Mouse (Mus musculus) liver, embryonic 11.5 days (tissue): Measurements from ENCODE around the gene Capza1. TPM values are rescaled to one million over a fixed set of nuclear protein-coding genes. Genes with fewer than 3 reads are reported as not detected.
A peak's percentile ranks its signal among the peaks of the same experiment; 100 is the strongest.

ENCODE experiments used
- ATAC-seq: fragments of 200-750 bp; cut with Nextera tagmentation; replicated peaks from 2 replicates; pipeline ENCODE4 v1.8.0; 2017; ENCODE audit warnings: moderate number of reproducible peaks, mild to moderate bottlenecking, moderate TSS enrichment, moderate library complexity; ENCODE audit not compliant: low FRiP score
- DNase-seq: peaks from one replicate; pipeline ENCODE4 v3.0.0-alpha.2; 2017; ENCODE audit warnings: low spot score
- H3K27ac ChIP-seq: fragments of 300-500 bp; sonication (generic); 2 replicates; pipeline ENCODE4 v1.5.1; 2014; ENCODE audit warnings: mild to moderate bottlenecking, low read depth, low read length, control low read depth
- H3K27me3 ChIP-seq: fragments of 300-500 bp; sonication (generic); replicated peaks from 2 replicates; pipeline ENCODE4 v1.6.1; 2014; ENCODE audit warnings: low read length, mixed read lengths; ENCODE audit not compliant: control insufficient read depth, insufficient read depth
- H3K36me3 ChIP-seq: fragments of 300-500 bp; sonication (generic); 2 replicates; pipeline ENCODE4 v1.6.1; 2014; ENCODE audit warnings: mild to moderate bottlenecking, low read length, moderate library complexity, mixed read lengths; ENCODE audit not compliant: control insufficient read depth, insufficient read depth
- H3K4me1 ChIP-seq: fragments of 300-500 bp; sonication (generic); replicated peaks from 2 replicates; pipeline ENCODE4 v1.6.1; 2014; ENCODE audit warnings: low read length, mixed read lengths; ENCODE audit not compliant: control insufficient read depth, insufficient read depth
- H3K4me2 ChIP-seq: fragments of 300-500 bp; sonication (generic); 2 replicates; pipeline ENCODE4 v1.6.1; 2014; ENCODE audit warnings: mild to moderate bottlenecking, control low read depth, moderate library complexity
- H3K4me3 ChIP-seq: fragments of 300-500 bp; sonication (generic); 2 replicates; pipeline ENCODE4 v1.5.1; 2014; ENCODE audit warnings: low read depth, low read length, control low read depth
- H3K9ac ChIP-seq: fragments of 300-500 bp; sonication (generic); 2 replicates; pipeline ENCODE4 v1.6.1; 2014; ENCODE audit warnings: low read depth, low read length, control low read depth
- H3K9me3 ChIP-seq: fragments of 300-500 bp; sonication (generic); 2 replicates; pipeline ENCODE4 v1.6.1; 2016; ENCODE audit warnings: low read length, inconsistent platforms, mixed read lengths; ENCODE audit not compliant: control insufficient read depth
- WGBS: fragments of 180-500 bp; shearing (Covaris S2); extraction: QIAGEN DNeasy Blood & Tissue Kit; methylation state at CpG from one replicate; pipeline ENCODE4 v1.1.7; 2014; 5-methylcytosine and 5-hydroxymethylcytosine counted together
- polyA plus RNA-seq: library from polyadenylated mRNA; unstranded; fragments of >200 nt; fragmentation: Nextera tagmentation; extraction: Ambion mirVana; gene quantifications from 2 replicates; pipeline ENCODE4 v1.2.1, GENCODE M21; 2014

Gene Capza1
- polyA plus RNA-seq, 1 experiment from 2014 or later = 169 TPM

- 12% methylated on average over 10 of the region's 10 CpGs for WGBS
- Histone ChIP-seq H3K9me3 (no peaks in the 10 kb centered on the region), H3K27ac (peak overlapping the region; percentile 6; the same call in 1 of the 2 replicates), H3K4me2 (peak overlapping the region; percentile 85), H3K4me3 (peak overlapping the region; percentile 55), H3K36me3 (0 out of 2 replicates have a peak, but pooled peaks cover 2% of the 10 kb centered on the region), H3K4me1 (peaks cover 29% of the 10 kb centered on the region), H3K27me3 (peaks cover 6% of the 10 kb centered on the region; the same call in 1 of the 2 replicates), H3K9ac (peak overlapping the region; percentile 66)
- ATAC-seq (peak; percentile 4; the same call in 1 of the 2 replicates), DNase-seq (peak; percentile 67)
These were observed 75.0 kb downstream of the Capza1 start for GRCm38 (mm10) chr3:104789312-104789605.

- WGBS = under 1% methylated on average over 47 of the region's 52 CpGs
- ATAC-seq (peak; percentile 79), DNase-seq (peak; percentile 80)
- peaks cover 24% of the 10 kb centered on the region for H3K4me1 ChIP-seq
- peak overlapping the region; percentile 85 for H3K4me2 ChIP-seq
- peak overlapping the region; percentile 66 for H3K9ac ChIP-seq
- peaks cover 8% of the 10 kb centered on the region for H3K27me3 ChIP-seq
- H3K9me3 ChIP-seq = no peaks in the 10 kb centered on the region
- H3K36me3 ChIP-seq = 0 out of 2 replicates have a peak, but pooled peaks cover 2% of the 10 kb centered on the region
- H3K4me3 ChIP-seq = peak overlapping the region; percentile 55
- peak overlapping the region; percentile 6 for H3K27ac ChIP-seq
These were observed 75.6 kb downstream of the Capza1 start for GRCm38 (mm10) chr3:104788561-104789311.

GRCm38 (mm10) chr3:104788075-104788474, 76.2 kb downstream of the Capza1 start, which contains the start of gene Rhoc:
Gene Rhoc, plus strand, starts transcription at chr3:104788375.
- H3K9ac ChIP-seq = peak within 1 kb of the TSS; percentile 66
- peaks cover 18% of the 10 kb centered on the region for H3K4me1 ChIP-seq
- 49% methylated on average over 3 of the region's 3 CpGs for WGBS

GRCm38 (mm10) chr3:104785284-104785683, 79.0 kb downstream of the Capza1 start:
- H3K4me3 ChIP-seq = no peak overlapping the region
- ATAC-seq = no peak
- 84% methylated on average over 6 of the region's 6 CpGs for WGBS
- H3K4me2 ChIP-seq = no peak overlapping the region
- no peaks in the 10 kb centered on the region for H3K36me3 ChIP-seq
- no peak overlapping the region for H3K27ac ChIP-seq
- no peaks in the 10 kb centered on the region for H3K9me3 ChIP-seq
- peaks cover 15% of the 10 kb centered on the region for H3K4me1 ChIP-seq
- peaks cover 43% of the 10 kb centered on the region for H3K27me3 ChIP-seq
- H3K9ac ChIP-seq = no peak overlapping the region
- DNase-seq = no peak

More at GRCm38 (mm10) chr3:104788075-104788474, 76.2 kb downstream of the Capza1 start, which contains the start of gene Rhoc:
- Histone ChIP-seq H3K9me3 (no peaks in the 10 kb centered on the region), H3K27me3 (peaks cover 15% of the 10 kb centered on the region), H3K4me3 (peak within 1 kb of the TSS; percentile 55), H3K4me2 (peak within 1 kb of the TSS; percentile 85), H3K27ac (peak within 1 kb of the TSS; percentile 6), H3K36me3 (0 out of 2 replicates have a peak, but pooled peaks cover 2% of the 10 kb centered on the region)
- DNase-seq (no peak), ATAC-seq (no peak)

- WGBS = 18% methylated on average over 14 of the region's 14 CpGs
- no peak for ATAC-seq
- H3K4me1 ChIP-seq = peaks cover 10% of the 10 kb centered on the region
These were observed 80.3 kb downstream of the Capza1 start for GRCm38 (mm10) chr3:104783971-104784500.

GRCm38 (mm10) chr3:104782061-104782681, 82.1 kb downstream of the Capza1 start:
- Histone ChIP-seq H3K27me3 (peaks cover 68% of the 10 kb centered on the region), H3K4me1 (peaks cover 10% of the 10 kb centered on the region), H3K9ac (no peak overlapping the region), H3K9me3 (no peaks in the 10 kb centered on the region), H3K27ac (no peak overlapping the region), H3K36me3 (no peaks in the 10 kb centered on the region), H3K4me3 (peak overlapping the region; percentile 63; the same call in 1 of the 2 replicates), H3K4me2 (peak overlapping the region; percentile 99)
- ATAC-seq (no peak), DNase-seq (peak; percentile 28)
- 19% methylated on average over 12 of the region's 12 CpGs for WGBS

More at GRCm38 (mm10) chr3:104783971-104784500, 80.3 kb downstream of the Capza1 start:
- no peak overlapping the region for H3K4me3 ChIP-seq
- H3K36me3 ChIP-seq = no peaks in the 10 kb centered on the region
- H3K9ac ChIP-seq = no peak overlapping the region
- no peaks in the 10 kb centered on the region for H3K9me3 ChIP-seq
- H3K27me3 ChIP-seq = peaks cover 50% of the 10 kb centered on the region
- no peak overlapping the region for H3K27ac ChIP-seq
- no peak for DNase-seq
- H3K4me2 ChIP-seq = 0 out of 2 replicates have a peak overlapping the region, but pooled peaks have one; percentile 2

GRCm38 (mm10) chr3:104781471-104781903, 82.8 kb downstream of the Capza1 start, which contains the start of gene Fam19a3:
Gene Fam19a3, minus strand, starts transcription at chr3:104781840.
- WGBS = 0% methylated on average over 26 of the region's 26 CpGs
- Histone ChIP-seq H3K27ac (no peak within 1 kb of the TSS), H3K9ac (peak within 1 kb of the TSS; percentile 44), H3K4me1 (peaks cover 10% of the 10 kb centered on the region), H3K9me3 (no peaks in the 10 kb centered on the region), H3K4me3 (peak within 1 kb of the TSS; percentile 63), H3K4me2 (peak within 1 kb of the TSS; percentile 99), H3K27me3 (peaks cover 75% of the 10 kb centered on the region), H3K36me3 (no peaks in the 10 kb centered on the region)
- peak; percentile 46 for DNase-seq
- no peak for ATAC-seq

- H3K9ac ChIP-seq = peak within 1 kb of the TSS; percentile 44
- no peak within 1 kb of the TSS for H3K27ac ChIP-seq
- peak; percentile 67 for DNase-seq
- ATAC-seq = peak; percentile 76
- peaks cover 82% of the 10 kb centered on the region for H3K27me3 ChIP-seq
- under 1% methylated on average over 56 of the region's 56 CpGs for WGBS
- H3K4me3 ChIP-seq = peak within 1 kb of the TSS; percentile 63
- peak within 1 kb of the TSS; percentile 99 for H3K4me2 ChIP-seq
- peaks cover 10% of the 10 kb centered on the region for H3K4me1 ChIP-seq
- H3K36me3 ChIP-seq = no peaks in the 10 kb centered on the region
- H3K9me3 ChIP-seq = no peaks in the 10 kb centered on the region
These were observed 83.5 kb downstream of the Capza1 start, which contains the start of gene Ppm1j for GRCm38 (mm10) chr3:104780561-104781420. Gene Ppm1j, plus strand, starts transcription at chr3:104781056.
